Mouse (Mus musculus): ENCODE results near the gene Mpv17.

Gene Mpv17

DNA sequence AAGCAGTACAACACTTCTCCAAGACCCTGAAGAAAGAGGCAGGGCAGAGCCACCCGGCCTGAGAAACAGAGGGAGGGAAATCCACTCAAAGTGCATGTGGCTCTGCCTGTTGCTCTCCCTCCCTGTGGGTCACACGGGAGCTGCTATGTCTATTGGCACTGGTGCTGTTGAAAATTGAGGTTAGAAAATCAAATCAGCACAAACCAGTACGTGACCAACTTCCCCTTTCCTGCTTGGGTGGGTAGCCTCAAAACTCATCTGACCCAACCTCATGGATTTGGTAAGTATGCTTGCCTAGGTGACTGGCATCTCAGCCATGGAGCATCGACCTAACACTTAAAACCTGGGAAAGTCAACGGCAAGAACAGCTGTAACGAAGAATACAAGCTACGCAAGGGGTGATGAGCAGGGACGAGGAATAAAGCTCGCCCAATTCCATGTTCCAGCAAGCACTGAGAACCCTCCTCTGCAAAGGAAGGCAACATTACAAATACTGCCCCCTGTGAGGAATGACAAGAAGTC, 48.2 kb downstream of the Mpv17 start, which contains the start of gene Dnajc5g:
Dnajc5g (plus strand) TSS at position 472 of the 522 bp plus-strand sequence.
- DNase-seq (ENCODE audit: low read depth) = no peak

DNA sequence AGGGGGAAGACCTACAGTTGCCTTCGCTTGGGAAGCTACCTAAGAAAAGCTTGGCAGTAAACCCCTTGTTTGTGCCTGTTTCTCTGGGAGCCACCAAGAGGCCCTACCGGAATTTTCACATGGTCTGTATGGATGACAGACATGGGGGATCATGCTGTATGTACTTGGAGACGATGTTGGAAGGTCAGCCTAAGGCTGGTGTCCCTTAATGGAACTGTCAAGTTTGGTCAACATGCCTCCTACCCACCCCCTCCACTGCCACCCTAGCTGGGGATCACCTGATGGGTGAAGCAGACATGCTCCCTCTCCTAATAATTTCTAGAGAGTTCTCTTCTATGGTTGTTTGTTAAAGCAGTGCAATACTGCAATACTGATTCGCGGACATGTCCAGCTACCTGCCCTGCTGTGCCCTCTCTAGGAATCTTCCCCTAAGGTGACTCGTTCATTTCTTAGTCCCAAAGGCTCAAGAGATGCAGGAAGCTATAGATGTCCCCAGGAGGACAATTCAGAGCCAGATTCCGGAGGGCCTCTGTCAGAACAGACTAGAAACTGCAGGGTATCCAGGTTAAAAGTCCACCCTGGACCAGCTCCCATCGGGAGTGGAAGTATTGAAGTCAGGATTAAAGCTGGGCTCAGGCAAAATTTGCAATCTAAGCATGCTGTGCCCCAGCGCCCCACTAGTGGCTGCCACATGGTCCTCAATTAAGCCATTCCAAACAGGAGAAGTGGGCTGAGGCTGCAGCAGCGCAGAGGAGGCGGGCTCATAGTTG, 58.2 kb downstream of the Mpv17 start:
- DNase-seq (ENCODE audit: low read depth) = no peak

DNA sequence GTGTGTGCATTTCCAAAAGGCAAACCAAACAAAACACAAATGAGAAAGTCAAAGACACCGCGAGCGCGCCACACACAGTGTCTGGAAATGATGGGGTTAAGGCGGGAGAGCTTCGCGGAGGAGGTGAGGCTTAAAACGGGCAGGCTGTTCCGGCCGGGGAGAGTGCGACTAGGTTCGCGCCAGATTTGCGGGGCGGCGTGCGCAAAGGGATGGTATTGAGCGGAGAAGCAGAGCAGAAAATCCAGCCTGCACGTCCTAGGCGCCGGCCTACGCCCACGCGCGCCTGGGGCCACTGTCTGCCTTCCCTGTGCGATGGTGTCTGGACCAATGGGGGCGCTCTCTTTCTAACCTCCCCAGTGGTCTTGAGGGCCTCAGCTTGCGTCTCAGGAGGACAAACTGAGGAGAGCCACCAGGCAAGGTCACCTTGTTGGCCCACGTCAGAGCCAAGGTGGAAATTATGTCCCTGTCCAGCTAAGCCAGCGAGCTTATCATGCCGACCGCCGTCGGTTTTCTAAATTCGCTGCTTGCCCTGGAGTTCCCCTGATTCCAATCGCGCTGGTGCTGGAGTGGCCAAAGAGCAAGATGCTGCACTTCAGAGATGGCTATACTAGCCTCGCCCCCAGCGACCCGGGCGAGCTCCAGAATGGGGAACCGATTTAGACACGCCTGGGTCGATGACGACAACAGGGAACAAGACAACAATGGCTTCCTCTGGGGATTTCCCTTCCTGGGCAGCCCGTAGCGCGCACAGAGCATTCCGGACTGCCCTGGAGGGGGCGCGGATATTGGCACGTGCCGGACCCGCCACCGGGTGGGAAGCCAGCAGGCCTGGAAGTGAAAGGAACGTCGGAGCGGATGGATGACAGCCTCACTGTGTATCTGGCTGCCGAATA, 59.0 kb downstream of the Mpv17 start:
- no peak for DNase-seq (ENCODE audit: low read depth)

DNA sequence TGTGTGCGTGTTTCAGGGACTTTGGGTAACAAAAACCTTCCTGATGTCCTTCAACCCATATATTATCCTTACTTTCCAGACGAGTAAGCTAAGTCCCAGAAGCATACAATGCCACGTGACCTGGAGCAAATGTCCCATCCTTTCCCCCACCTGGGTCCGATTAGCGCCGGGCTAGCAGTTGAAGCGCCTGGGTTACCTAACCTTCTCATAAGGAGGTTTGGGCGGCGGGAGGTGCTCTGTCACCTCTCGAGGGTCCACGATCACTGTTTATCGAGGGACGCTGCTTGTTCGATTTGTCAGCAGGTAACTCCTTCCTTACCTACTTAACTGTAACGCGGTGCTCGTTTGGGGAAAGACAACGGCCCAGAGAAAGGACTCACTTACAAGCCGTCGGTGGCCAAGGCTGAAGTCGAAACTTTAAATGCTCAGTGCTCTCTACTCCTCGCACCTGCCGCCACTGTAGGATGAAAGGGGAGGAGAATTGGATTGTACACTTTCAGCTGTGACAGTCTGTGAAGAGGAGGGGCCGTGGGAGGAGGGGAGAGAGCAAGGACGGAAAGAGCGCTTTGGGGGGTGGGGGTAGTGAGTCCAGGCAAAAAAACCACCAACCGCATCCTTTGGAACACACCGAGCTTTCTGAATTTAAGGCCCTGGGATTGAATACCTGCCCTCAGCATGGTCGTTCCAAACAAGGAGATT, 59.8 kb downstream of the Mpv17 start:
- no peak for DNase-seq (ENCODE audit: low read depth)

DNA sequence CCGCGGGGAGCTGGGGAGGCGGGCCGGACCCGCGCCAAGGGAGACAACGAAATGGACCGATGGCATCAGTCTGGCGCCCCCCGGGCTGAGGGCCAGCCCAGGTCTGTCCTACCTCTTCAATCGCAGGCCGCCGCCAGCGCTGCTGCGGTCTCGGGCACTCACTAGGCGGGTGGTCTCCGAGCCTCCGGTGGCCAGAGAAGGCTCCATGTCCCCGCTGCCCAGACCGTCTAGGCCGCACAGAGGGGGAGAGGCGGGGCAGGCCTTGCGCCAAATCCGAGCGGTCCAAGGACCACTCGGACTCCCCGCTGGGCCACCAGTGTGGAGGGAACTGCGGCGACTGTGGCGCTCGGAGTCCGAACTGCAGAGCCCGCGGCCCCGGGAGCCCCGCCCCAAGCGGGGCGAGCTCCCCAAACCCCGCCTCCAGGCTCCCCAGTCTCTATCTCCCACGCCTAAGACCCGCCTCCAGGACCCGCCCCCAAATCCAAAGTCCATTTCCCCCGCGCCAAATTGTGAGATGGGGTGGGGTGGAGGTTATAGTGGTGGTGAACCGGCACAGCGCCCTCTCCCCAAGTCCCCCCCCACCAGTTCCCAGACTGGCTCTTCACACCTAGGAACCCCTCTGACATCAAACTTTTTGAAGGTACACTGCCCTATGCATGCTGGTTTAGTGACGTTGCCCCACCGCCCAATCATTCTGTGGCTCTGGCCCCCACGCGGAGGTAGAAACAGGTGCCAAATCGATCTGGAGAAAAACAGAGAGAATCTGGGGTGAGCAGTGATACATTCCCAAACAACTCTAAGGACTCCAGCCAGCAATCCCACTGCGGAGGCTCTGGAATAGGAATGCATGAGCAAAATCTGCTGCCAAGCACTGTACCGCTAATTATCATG, 60.7 kb downstream of the Mpv17 start:
- DNase-seq (ENCODE audit: low read depth) = peak; percentile 80

DNA sequence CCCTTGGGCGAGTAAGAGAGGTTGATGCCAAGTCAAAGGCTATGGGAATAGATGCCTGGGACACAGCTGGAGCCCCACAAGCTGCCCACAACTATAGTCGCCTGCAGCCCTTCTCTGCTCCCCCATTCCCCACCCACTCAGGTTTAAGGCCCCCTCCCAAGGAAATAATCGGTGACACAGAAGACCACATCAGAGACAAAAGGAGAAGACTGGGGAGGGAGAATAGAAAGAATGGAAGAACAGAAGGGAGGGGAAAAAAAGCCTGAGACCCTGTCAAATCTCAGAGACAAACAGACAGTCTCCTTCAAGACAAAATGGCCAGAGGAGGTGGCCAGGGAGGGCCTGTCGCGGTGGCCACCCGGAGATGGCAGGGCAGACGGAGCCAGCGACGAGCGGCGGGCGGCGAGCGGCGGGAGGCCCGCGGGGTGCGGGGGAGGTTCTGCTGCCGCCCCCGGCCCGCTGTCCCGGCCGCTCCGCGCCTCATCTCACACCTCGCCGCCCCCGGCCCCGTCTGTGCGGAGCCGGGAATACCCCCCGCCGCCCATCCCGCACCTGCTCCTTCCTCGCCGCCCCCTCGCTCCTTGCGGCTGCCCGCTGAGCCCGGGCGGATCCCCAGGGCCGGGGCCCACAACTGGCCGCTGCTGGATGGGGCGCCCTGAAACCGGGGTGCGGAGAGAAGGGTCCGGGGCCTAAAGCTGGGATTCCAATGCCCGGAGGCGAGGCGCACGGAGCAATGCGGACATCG, 61.6 kb downstream of the Mpv17 start:
- DNase-seq (ENCODE audit: low read depth) = no peak

Measured in NIH3T3 (cell line).